ENCODE assay signal across 8 mouse cellular contexts in the genomic region with DNA sequence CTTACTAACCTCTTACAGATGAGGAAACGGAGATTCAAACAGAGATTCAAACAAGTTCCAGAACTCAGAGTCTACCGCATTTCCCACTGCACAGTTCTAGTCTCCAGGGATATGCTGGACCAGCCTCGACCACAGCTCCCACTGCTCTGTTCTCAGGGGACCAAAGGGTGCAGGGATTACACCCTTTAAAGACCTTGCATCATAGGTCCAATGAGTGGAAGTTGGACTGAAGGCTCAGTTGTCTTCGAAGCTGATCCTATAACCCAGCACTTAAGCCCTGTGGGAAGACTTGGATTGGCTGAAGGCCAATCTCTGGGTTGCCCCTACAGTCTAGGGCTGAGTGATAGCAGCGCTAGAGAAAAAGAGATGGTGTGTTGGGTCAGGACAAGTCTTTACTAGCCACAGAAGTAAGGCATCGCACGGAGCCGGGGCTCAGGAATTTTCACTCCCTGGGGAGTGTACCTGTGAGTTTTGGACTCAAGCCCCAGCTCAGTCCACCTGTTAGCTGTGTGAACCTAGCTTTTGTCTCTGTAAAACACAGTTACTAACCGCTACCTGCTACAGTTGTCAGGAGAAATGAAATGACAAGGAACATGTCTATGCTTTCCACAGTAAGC. TPM values are rescaled to one million over a fixed set of nuclear protein-coding genes. Genes with fewer than 3 reads are reported as not detected.
A peak's percentile ranks its signal among the peaks of the same experiment; 100 is the strongest.
DNase-seq lines count a peak whose midpoint lies in the region; ATAC-seq and TF ChIP-seq lines count a peak whose summit lies in the region.

No protein-coding gene starts in this region.

- no peak for DNase-seq in lung, postnatal 10 days
- DNase-seq in forebrain, embryonic 11.5 days (ENCODE audit: low spot score), result no peak
- DNase-seq in spleen, adult 12 weeks (ENCODE audit: low spot score), result no peak
- no peak for DNase-seq in gastrocnemius, postnatal 10 days

- peak overlapping the region; percentile 99 for H3K9ac ChIP-seq in lung, embryonic 16.5 days (ENCODE audit: low read length)
- H3K9ac ChIP-seq in forebrain, embryonic 11.5 days (ENCODE audit: low read length), result peak overlapping the region; percentile 20; the same call in 1 of the 2 replicates
- H3K9ac ChIP-seq in intestine, postnatal 0 days (ENCODE audit: low read depth, low read length), result no peak overlapping the region
- H3K9ac ChIP-seq in neural tube, embryonic 14.5 days (replicated peaks; ENCODE audit: low read depth, low read length), result peak overlapping the region; percentile 96; the same call in 1 of the 2 replicates

- H3K36me3 ChIP-seq in lung, embryonic 16.5 days (ENCODE audit: control insufficient read depth, insufficient read depth, low read length), result peaks cover 28% of the 10 kb centered on the region
- peaks cover 12% of the 10 kb centered on the region; the same call in 1 of the 2 replicates for H3K36me3 ChIP-seq in forebrain, embryonic 11.5 days (ENCODE audit: control insufficient read depth, insufficient read depth, low read length)
- peaks cover 41% of the 10 kb centered on the region for H3K36me3 ChIP-seq in intestine, postnatal 0 days (ENCODE audit: control insufficient read depth, insufficient read depth)
- peaks cover 24% of the 10 kb centered on the region for H3K36me3 ChIP-seq in neural tube, embryonic 14.5 days (ENCODE audit: control insufficient read depth, insufficient read depth, low read length)

- H3K9me3 ChIP-seq in lung, embryonic 16.5 days (ENCODE audit: control insufficient read depth, low read length), result no peaks in the 10 kb centered on the region
- H3K9me3 ChIP-seq in forebrain, embryonic 11.5 days (ENCODE audit: control insufficient read depth, low read length), result no peaks in the 10 kb centered on the region
- no peaks in the 10 kb centered on the region for H3K9me3 ChIP-seq in intestine, postnatal 0 days (ENCODE audit: control insufficient read depth)
- no peaks in the 10 kb centered on the region for H3K9me3 ChIP-seq in neural tube, embryonic 14.5 days (ENCODE audit: control insufficient read depth, low read length)

- no peak for ATAC-seq in lung, embryonic 16.5 days (ENCODE audit: low read depth)
- ATAC-seq in forebrain, embryonic 11.5 days (replicated peaks; ENCODE audit: low FRiP score), result no peak
- no peak for ATAC-seq in intestine, postnatal 0 days
- no peak for ATAC-seq in neural tube, embryonic 14.5 days (ENCODE audit: low read depth)
- ATAC-seq in megakaryocyte progenitor cell, adult 5-6 weeks (replicated peaks; ENCODE audit: poor library complexity), result no peak

- no peak for TF ChIP-seq CTCF in intestine, postnatal 0 days (IDR thresholded peaks at IDR 0.05; ENCODE audit: low read depth)

- H3K4me3 ChIP-seq in lung, embryonic 16.5 days (ENCODE audit: low read length), result peak overlapping the region; percentile 88
- H3K4me3 ChIP-seq in forebrain, embryonic 11.5 days (ENCODE audit: low read depth, low read length), result peak overlapping the region; percentile 92; the same call in 1 of the 2 replicates
- peak overlapping the region; percentile 92 for H3K4me3 ChIP-seq in intestine, postnatal 0 days (ENCODE audit: low read depth, low read length)
- H3K4me3 ChIP-seq in neural tube, embryonic 14.5 days (ENCODE audit: low read depth, low read length), result peak overlapping the region; percentile 83; the same call in 1 of the 2 replicates

- WGBS in lung, embryonic 16.5 days, result 84% methylated on average over 9 of the region's 9 CpGs
- WGBS in forebrain, embryonic 11.5 days, result 88% methylated on average over 9 of the region's 9 CpGs
- WGBS in intestine, postnatal 0 days, result 77% methylated on average over 9 of the region's 9 CpGs
- WGBS in neural tube, embryonic 14.5 days, result 87% methylated on average over 9 of the region's 9 CpGs

- H3K4me1 ChIP-seq in lung, embryonic 16.5 days (replicated peaks; ENCODE audit: control insufficient read depth, insufficient read depth, low read length), result peaks cover 9% of the 10 kb centered on the region
- peaks cover 6% of the 10 kb centered on the region; the same call in 1 of the 2 replicates for H3K4me1 ChIP-seq in forebrain, embryonic 11.5 days (replicated peaks; ENCODE audit: control insufficient read depth, insufficient read depth, low read length)
- H3K4me1 ChIP-seq in intestine, postnatal 0 days (replicated peaks; ENCODE audit: control insufficient read depth, insufficient read depth, low read length), result peaks cover 3% of the 10 kb centered on the region; the same call in 1 of the 2 replicates
- peaks cover 16% of the 10 kb centered on the region for H3K4me1 ChIP-seq in neural tube, embryonic 14.5 days (ENCODE audit: control insufficient read depth, insufficient read depth, low read length)

- H3K27ac ChIP-seq in lung, embryonic 16.5 days (ENCODE audit: low read length), result no peak overlapping the region
- no peak overlapping the region for H3K27ac ChIP-seq in forebrain, embryonic 11.5 days (ENCODE audit: low read depth, low read length)
- H3K27ac ChIP-seq in intestine, postnatal 0 days (ENCODE audit: low read depth, low read length), result no peak overlapping the region
- H3K27ac ChIP-seq in neural tube, embryonic 14.5 days (ENCODE audit: low read depth, low read length), result no peak overlapping the region

- no peaks in the 10 kb centered on the region for H3K27me3 ChIP-seq in lung, embryonic 16.5 days (ENCODE audit: control insufficient read depth, insufficient read depth, low read depth, low read length)
- H3K27me3 ChIP-seq in forebrain, embryonic 11.5 days (ENCODE audit: control insufficient read depth, insufficient read depth, low read length), result no peaks in the 10 kb centered on the region
- H3K27me3 ChIP-seq in intestine, postnatal 0 days (replicated peaks; ENCODE audit: control insufficient read depth, insufficient read depth, low read length), result no peaks in the 10 kb centered on the region
- no peaks in the 10 kb centered on the region for H3K27me3 ChIP-seq in neural tube, embryonic 14.5 days (ENCODE audit: control insufficient read depth, insufficient read depth, low read length)

- peak overlapping the region; percentile 90 for H3K4me2 ChIP-seq in lung, embryonic 16.5 days (ENCODE audit: low read depth, low read length)
- peak overlapping the region; percentile 88; the same call in 1 of the 2 replicates for H3K4me2 ChIP-seq in forebrain, embryonic 11.5 days (ENCODE audit: low read depth, low read length, severe bottlenecking)
- peak overlapping the region; percentile 91 for H3K4me2 ChIP-seq in intestine, postnatal 0 days (replicated peaks; ENCODE audit: low read depth)
- H3K4me2 ChIP-seq in neural tube, embryonic 14.5 days (ENCODE audit: low read depth, low read length), result peak overlapping the region; percentile 87

RNA-seq across cellular contexts. Expression of a gene that starts 1.6 kb away (rescaled TPM):
- 47.2 and 48.5 TPM in 2 replicates for polyA plus RNA-seq in lung, embryonic 16.5 days (2015; fragmentation: Nextera tagmentation; extraction: Ambion mirVana)
- 53.5 and 55.6 TPM in 2 replicates for polyA plus RNA-seq in forebrain, embryonic 11.5 days (2014; fragmentation: Nextera tagmentation; extraction: Ambion mirVana)
- 23.6 and 23.8 TPM in 2 replicates for polyA plus RNA-seq in intestine, postnatal 0 days (2015; fragmentation: Nextera tagmentation; extraction: Ambion mirVana)
- polyA plus RNA-seq in neural tube, embryonic 14.5 days (2014; fragmentation: Nextera tagmentation; extraction: Ambion mirVana), result 59.5 and 61.1 TPM in 2 replicates
- 33.4 and 36.3 TPM in 2 replicates for total RNA-seq in megakaryocyte progenitor cell, adult 5-6 weeks (2015)
- 19.3 and 20.1 TPM in 2 replicates for total RNA-seq in megakaryocyte progenitor cell, adult 5-6 weeks (2017)
- total RNA-seq in gastrocnemius, postnatal 10 days (2021), result 10 to 100 TPM; 52.0 to 53.7 TPM

RNA-seq across cellular contexts. Expression of a gene that starts 10.7 kb away (rescaled TPM):
- 5.1 and 33.6 TPM in 2 replicates for polyA plus RNA-seq in lung, embryonic 16.5 days (2015; fragmentation: Nextera tagmentation; extraction: Ambion mirVana)
- polyA plus RNA-seq in forebrain, embryonic 11.5 days (2014; fragmentation: Nextera tagmentation; extraction: Ambion mirVana), result not detected in 2 replicates
- 0.05 and 0.24 TPM in 2 replicates for polyA plus RNA-seq in intestine, postnatal 0 days (2015; fragmentation: Nextera tagmentation; extraction: Ambion mirVana)
- polyA plus RNA-seq in neural tube, embryonic 14.5 days (2014; fragmentation: Nextera tagmentation; extraction: Ambion mirVana), result 0.79 and 1.1 TPM in 2 replicates
- total RNA-seq in megakaryocyte progenitor cell, adult 5-6 weeks (2015), result not detected in 2 replicates
- not detected in 2 replicates for total RNA-seq in megakaryocyte progenitor cell, adult 5-6 weeks (2017)
- over 10,000 TPM; 11,325 to 12,607 TPM for total RNA-seq in gastrocnemius, postnatal 10 days (2021)

RNA-seq across cellular contexts. Expression of a gene that starts 13.6 kb away (rescaled TPM):
- polyA plus RNA-seq in lung, embryonic 16.5 days (2015; fragmentation: Nextera tagmentation; extraction: Ambion mirVana), result 106 and 112 TPM in 2 replicates
- 138 and 160 TPM in 2 replicates for polyA plus RNA-seq in forebrain, embryonic 11.5 days (2014; fragmentation: Nextera tagmentation; extraction: Ambion mirVana)
- 70.3 and 76.5 TPM in 2 replicates for polyA plus RNA-seq in intestine, postnatal 0 days (2015; fragmentation: Nextera tagmentation; extraction: Ambion mirVana)
- 133 and 137 TPM in 2 replicates for polyA plus RNA-seq in neural tube, embryonic 14.5 days (2014; fragmentation: Nextera tagmentation; extraction: Ambion mirVana)
- total RNA-seq in megakaryocyte progenitor cell, adult 5-6 weeks (2015), result 89.9 and 97.9 TPM in 2 replicates
- total RNA-seq in megakaryocyte progenitor cell, adult 5-6 weeks (2017), result 85.6 and 89.2 TPM in 2 replicates
- 100 to 1,000 TPM in 1 of 2 experiments, 10 to 100 TPM in 1; 99.0 to 114 TPM for total RNA-seq in gastrocnemius, postnatal 10 days (2021)

RNA-seq across cellular contexts. Expression of a gene that starts 29.7 kb away (rescaled TPM):
- 36.0 and 38.5 TPM in 2 replicates for polyA plus RNA-seq in lung, embryonic 16.5 days (2015; fragmentation: Nextera tagmentation; extraction: Ambion mirVana)
- 81.4 and 81.8 TPM in 2 replicates for polyA plus RNA-seq in forebrain, embryonic 11.5 days (2014; fragmentation: Nextera tagmentation; extraction: Ambion mirVana)
- polyA plus RNA-seq in intestine, postnatal 0 days (2015; fragmentation: Nextera tagmentation; extraction: Ambion mirVana), result 19.4 and 22.0 TPM in 2 replicates
- polyA plus RNA-seq in neural tube, embryonic 14.5 days (2014; fragmentation: Nextera tagmentation; extraction: Ambion mirVana), result 68.5 and 68.9 TPM in 2 replicates
- total RNA-seq in megakaryocyte progenitor cell, adult 5-6 weeks (2015), result 86.9 and 88.6 TPM in 2 replicates
- total RNA-seq in megakaryocyte progenitor cell, adult 5-6 weeks (2017), result 29.0 and 29.5 TPM in 2 replicates
- total RNA-seq in gastrocnemius, postnatal 10 days (2021), result 10 to 100 TPM; 33.6 to 45.6 TPM

RNA-seq across cellular contexts. Expression of a gene that starts 45.0 kb away (rescaled TPM):
- polyA plus RNA-seq in lung, embryonic 16.5 days (2015; fragmentation: Nextera tagmentation; extraction: Ambion mirVana), result 34.2 and 35.3 TPM in 2 replicates
- polyA plus RNA-seq in forebrain, embryonic 11.5 days (2014; fragmentation: Nextera tagmentation; extraction: Ambion mirVana), result 23.4 and 24.8 TPM in 2 replicates
- polyA plus RNA-seq in intestine, postnatal 0 days (2015; fragmentation: Nextera tagmentation; extraction: Ambion mirVana), result 15.1 and 17.0 TPM in 2 replicates
- 19.8 and 22.3 TPM in 2 replicates for polyA plus RNA-seq in neural tube, embryonic 14.5 days (2014; fragmentation: Nextera tagmentation; extraction: Ambion mirVana)
- 4.0 and 4.9 TPM in 2 replicates for total RNA-seq in megakaryocyte progenitor cell, adult 5-6 weeks (2015)
- total RNA-seq in megakaryocyte progenitor cell, adult 5-6 weeks (2017), result 12.9 and 19.5 TPM in 2 replicates
- total RNA-seq in gastrocnemius, postnatal 10 days (2021), result 10 to 100 TPM; 11.4 to 15.2 TPM
